Mouse (Mus musculus) cerebellum, postnatal 25 days (tissue): ENCODE data around the gene AC109138.7.
A peak's percentile ranks its signal among the peaks of the same experiment; 100 is the strongest.

ENCODE experiments used
- DNase-seq, 2 experiments: peaks; one replicate each; pipeline ENCODE4 v3.0.0; 2021; ENCODE audit warnings: mixed read lengths in 2 of 2

AC109138.7 gene

GRCm38 (mm10) chr19:4214071-4214770 lies at the start of gene AC109138.7, which contains the start of gene Clcf1:
AC109138.7 (plus strand) TSS chr19:4214357.
Clcf1 (plus strand) TSS chr19:4214238.
- peak; percentile 29 to 49 for DNase-seq

- DNase-seq = no peak
These were observed 49.4 kb upstream of the AC109138.7 start for GRCm38 (mm10) chr19:4164721-4165120.

GRCm38 (mm10) chr19:4166678-4167476 lies 47.3 kb upstream of the AC109138.7 start:
- DNase-seq = peak in 1 of 2 experiments; percentile 33

GRCm38 (mm10) chr19:4169378-4169784 lies 44.8 kb upstream of the AC109138.7 start:
- DNase-seq = peak; percentile 100

- DNase-seq = peak in 1 of 2 experiments; percentile 76
These were observed 44.3 kb upstream of the AC109138.7 start for GRCm38 (mm10) chr19:4169810-4170209.

- no peak for DNase-seq
These were observed 43.3 kb upstream of the AC109138.7 start for GRCm38 (mm10) chr19:4170723-4171392.

GRCm38 (mm10) chr19:4171393-4172290 lies 42.5 kb upstream of the AC109138.7 start:
- DNase-seq = peak in 1 of 2 experiments; percentile 36

GRCm38 (mm10) chr19:4172925-4173324 lies 41.2 kb upstream of the AC109138.7 start:
- DNase-seq = no peak

- DNase-seq = peak in 1 of 2 experiments; percentile 39
These were observed 38.7 kb upstream of the AC109138.7 start, which contains the start of gene Carns1 for GRCm38 (mm10) chr19:4175368-4175947. Carns1 (minus strand) TSS chr19:4175479.

- no peak for DNase-seq
These were observed 33.7 kb upstream of the AC109138.7 start for GRCm38 (mm10) chr19:4180411-4180810.

GRCm38 (mm10) chr19:4181892-4182291 lies 32.3 kb upstream of the AC109138.7 start:
- DNase-seq = no peak

- no peak for DNase-seq
These were observed 30.5 kb upstream of the AC109138.7 start for GRCm38 (mm10) chr19:4183689-4184088.

GRCm38 (mm10) chr19:4184976-4185975 lies 28.9 kb upstream of the AC109138.7 start:
- no peak for DNase-seq

- no peak for DNase-seq
These were observed 26.9 kb upstream of the AC109138.7 start for GRCm38 (mm10) chr19:4187303-4187702.

- DNase-seq = no peak
These were observed 25.0 kb upstream of the AC109138.7 start for GRCm38 (mm10) chr19:4189051-4189620.

GRCm38 (mm10) chr19:4190831-4191334 lies 23.3 kb upstream of the AC109138.7 start, which contains the start of gene Tbc1d10c:
Tbc1d10c (minus strand) TSS chr19:4191284.
- DNase-seq = no peak

- DNase-seq = peak; percentile 96 to 99
These were observed 22.5 kb upstream of the AC109138.7 start, which contains the start of gene Ppp1ca for GRCm38 (mm10) chr19:4191528-4192250. Ppp1ca (plus strand) TSS chr19:4192065.

- no peak for DNase-seq
These were observed 21.7 kb upstream of the AC109138.7 start for GRCm38 (mm10) chr19:4192251-4192985.
